Mouse (Mus musculus): ENCODE data around the gene Crcp. TPM values are rescaled to one million over a fixed set of nuclear protein-coding genes. Genes with fewer than 3 reads are reported as not detected.

Crcp gene
- polyA plus RNA-seq, 1 experiment from 2014 or later = 30.8 TPM

DNA sequence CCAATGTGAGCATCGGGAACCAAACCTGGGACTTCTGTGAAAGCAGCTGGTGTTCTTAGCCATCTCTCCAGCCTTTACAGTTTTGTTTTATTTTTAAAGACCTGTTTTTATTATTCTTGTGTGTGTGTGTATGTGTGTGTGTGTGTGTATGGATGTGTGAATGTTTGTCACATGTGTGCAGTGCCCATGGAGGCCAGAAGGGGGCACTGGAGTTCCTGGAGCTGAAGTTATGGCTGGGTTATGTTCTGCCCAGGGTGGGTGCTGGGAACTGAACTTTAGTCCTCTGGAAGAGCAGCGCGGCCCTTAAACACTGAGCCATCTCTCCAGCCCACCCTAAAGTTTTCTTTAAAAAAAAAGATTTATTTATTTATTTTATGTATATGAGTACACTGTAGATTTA, 14.0 kb upstream of the Crcp start:
- ATAC-seq (replicated peaks; ENCODE audit: low FRiP score) (no peak), DNase-seq (ENCODE audit: low spot score) (no peak)
- no peak overlapping the region for H3K4me2 ChIP-seq
- WGBS = 99% methylated on average over 3 of the region's 3 CpGs
- no peak overlapping the region for H3K9ac ChIP-seq (ENCODE audit: low read depth, low read length)
- H3K9me3 ChIP-seq (ENCODE audit: control insufficient read depth, low read length) = 0 out of 2 replicates have a peak, but pooled peaks cover 3% of the 10 kb centered on the region
- no peak overlapping the region for H3K27ac ChIP-seq (ENCODE audit: low read depth, low read length)
- no peaks in the 10 kb centered on the region; the same call in 1 of the 2 replicates for H3K4me1 ChIP-seq (replicated peaks; ENCODE audit: control insufficient read depth, insufficient read depth, low read length)
- peaks cover 23% of the 10 kb centered on the region for H3K36me3 ChIP-seq (ENCODE audit: control insufficient read depth, insufficient read depth, low read length)
- H3K27me3 ChIP-seq (replicated peaks; ENCODE audit: control insufficient read depth, insufficient read depth, low read length) = no peaks in the 10 kb centered on the region
- H3K4me3 ChIP-seq (ENCODE audit: low read depth, low read length) = no peak overlapping the region

DNA sequence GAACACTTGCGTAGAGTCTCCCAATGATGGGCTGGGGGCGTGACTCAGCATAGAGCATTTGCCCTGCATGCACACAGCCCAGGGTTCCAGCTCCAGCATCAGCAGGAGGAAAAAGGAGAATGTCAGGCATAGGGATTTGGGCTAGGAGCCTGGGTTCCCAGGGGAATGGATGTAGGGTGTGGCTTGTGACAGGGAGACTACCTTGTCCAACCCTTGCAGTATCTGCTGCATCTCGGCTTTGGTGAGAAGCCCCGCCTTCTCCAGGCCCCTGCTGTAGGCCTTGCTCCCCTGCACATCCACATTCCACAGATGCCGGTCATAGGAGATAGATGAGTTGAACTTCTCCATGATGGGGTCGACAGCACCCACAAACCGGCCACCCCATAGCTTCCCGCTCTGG, 9.6 kb upstream of the Crcp start:
- ATAC-seq (replicated peaks; ENCODE audit: low FRiP score) (no peak), DNase-seq (ENCODE audit: low spot score) (no peak)
- Histone ChIP-seq H3K9ac (ENCODE audit: low read depth, low read length) (no peak overlapping the region), H3K36me3 (ENCODE audit: control insufficient read depth, insufficient read depth, low read length) (peaks cover 12% of the 10 kb centered on the region), H3K4me3 (ENCODE audit: low read depth, low read length) (no peak overlapping the region), H3K4me1 (replicated peaks; ENCODE audit: control insufficient read depth, insufficient read depth, low read length) (peaks cover 3% of the 10 kb centered on the region; the same call in 1 of the 2 replicates), H3K9me3 (ENCODE audit: control insufficient read depth, low read length) (no peaks in the 10 kb centered on the region), H3K4me2 (no peak overlapping the region), H3K27me3 (replicated peaks; ENCODE audit: control insufficient read depth, insufficient read depth, low read length) (no peaks in the 10 kb centered on the region), H3K27ac (ENCODE audit: low read depth, low read length) (no peak overlapping the region)
- 63% methylated on average over 8 of the region's 8 CpGs for WGBS

DNA sequence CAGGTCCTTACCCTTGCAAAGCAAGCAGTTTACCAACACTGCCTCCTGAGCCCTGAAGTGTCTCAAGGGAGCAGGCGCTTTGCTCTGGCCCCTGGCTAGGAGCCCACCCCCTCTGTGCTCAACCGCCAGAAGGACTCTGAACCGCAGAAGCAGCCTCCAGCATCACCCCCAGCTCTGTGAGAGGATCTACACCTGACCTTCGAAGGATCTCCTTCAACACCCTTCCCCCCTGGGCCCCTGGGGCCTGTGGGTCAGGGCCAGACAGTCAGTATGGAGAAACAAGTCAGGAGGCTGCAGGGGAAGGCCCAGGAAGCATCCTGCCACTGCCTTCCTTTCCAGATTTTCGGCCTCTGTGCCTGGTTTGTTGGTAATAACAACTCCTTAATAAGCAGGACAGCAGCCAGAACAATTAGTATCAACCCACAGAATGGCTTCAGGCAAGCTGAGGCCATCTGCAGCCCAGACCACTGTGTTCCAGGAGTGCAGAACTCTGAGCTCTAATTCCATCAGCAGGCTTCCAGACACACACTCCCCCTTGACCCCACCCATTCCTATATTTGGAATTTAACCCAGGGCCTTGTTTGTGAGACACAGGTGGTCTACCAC, 7.6 kb upstream of the Crcp start:
- no peak for ATAC-seq (replicated peaks; ENCODE audit: low FRiP score)
- peak overlapping the region; percentile 38; the same call in 1 of the 2 replicates for H3K27ac ChIP-seq (ENCODE audit: low read depth, low read length)
- WGBS = 71% methylated on average over 5 of the region's 5 CpGs
- H3K4me3 ChIP-seq (ENCODE audit: low read depth, low read length) = no peak overlapping the region
- peaks cover 1% of the 10 kb centered on the region; the same call in 1 of the 2 replicates for H3K36me3 ChIP-seq (ENCODE audit: control insufficient read depth, insufficient read depth, low read length)
- DNase-seq (ENCODE audit: low spot score) = no peak
- H3K27me3 ChIP-seq (replicated peaks; ENCODE audit: control insufficient read depth, insufficient read depth, low read length) = no peaks in the 10 kb centered on the region; the same call in 1 of the 2 replicates
- peaks cover 4% of the 10 kb centered on the region; the same call in 1 of the 2 replicates for H3K4me1 ChIP-seq (replicated peaks; ENCODE audit: control insufficient read depth, insufficient read depth, low read length)
- no peak overlapping the region for H3K9ac ChIP-seq (ENCODE audit: low read depth, low read length)
- peak overlapping the region; percentile 13; the same call in 1 of the 2 replicates for H3K4me2 ChIP-seq
- no peaks in the 10 kb centered on the region for H3K9me3 ChIP-seq (ENCODE audit: control insufficient read depth, low read length)

DNA sequence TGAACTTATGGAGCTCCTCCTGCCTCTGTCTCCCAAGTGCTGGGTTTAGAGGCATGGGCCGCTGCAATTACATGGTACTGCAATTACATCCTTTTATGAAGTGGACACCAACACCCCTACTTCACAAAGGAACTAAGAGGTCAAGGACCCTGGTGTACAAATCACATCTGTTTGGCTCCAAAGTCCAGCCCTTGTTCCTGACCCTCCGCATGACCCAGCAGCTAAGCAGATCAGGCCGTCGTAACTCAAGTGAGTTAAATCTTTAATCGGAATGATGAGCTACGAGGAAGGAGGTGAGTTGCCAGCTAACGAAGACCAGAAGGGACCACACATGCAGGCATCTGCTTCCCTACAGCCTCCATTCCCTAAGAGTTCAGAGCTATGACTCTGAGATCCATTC, 6.7 kb upstream of the Crcp start:
- Histone ChIP-seq H3K4me3 (ENCODE audit: low read depth, low read length) (no peak overlapping the region; the same call in 1 of the 2 replicates), H3K9me3 (ENCODE audit: control insufficient read depth, low read length) (no peaks in the 10 kb centered on the region), H3K27me3 (replicated peaks; ENCODE audit: control insufficient read depth, insufficient read depth, low read length) (no peaks in the 10 kb centered on the region; the same call in 1 of the 2 replicates), H3K4me1 (replicated peaks; ENCODE audit: control insufficient read depth, insufficient read depth, low read length) (peaks cover 4% of the 10 kb centered on the region; the same call in 1 of the 2 replicates), H3K9ac (ENCODE audit: low read depth, low read length) (no peak overlapping the region), H3K4me2 (peak overlapping the region; percentile 86), H3K36me3 (ENCODE audit: control insufficient read depth, insufficient read depth, low read length) (no peaks in the 10 kb centered on the region), H3K27ac (ENCODE audit: low read depth, low read length) (no peak overlapping the region)
- ATAC-seq (replicated peaks; ENCODE audit: low FRiP score) (no peak), DNase-seq (ENCODE audit: low spot score) (no peak)
- 74% methylated on average over 7 of the region's 7 CpGs for WGBS

DNA sequence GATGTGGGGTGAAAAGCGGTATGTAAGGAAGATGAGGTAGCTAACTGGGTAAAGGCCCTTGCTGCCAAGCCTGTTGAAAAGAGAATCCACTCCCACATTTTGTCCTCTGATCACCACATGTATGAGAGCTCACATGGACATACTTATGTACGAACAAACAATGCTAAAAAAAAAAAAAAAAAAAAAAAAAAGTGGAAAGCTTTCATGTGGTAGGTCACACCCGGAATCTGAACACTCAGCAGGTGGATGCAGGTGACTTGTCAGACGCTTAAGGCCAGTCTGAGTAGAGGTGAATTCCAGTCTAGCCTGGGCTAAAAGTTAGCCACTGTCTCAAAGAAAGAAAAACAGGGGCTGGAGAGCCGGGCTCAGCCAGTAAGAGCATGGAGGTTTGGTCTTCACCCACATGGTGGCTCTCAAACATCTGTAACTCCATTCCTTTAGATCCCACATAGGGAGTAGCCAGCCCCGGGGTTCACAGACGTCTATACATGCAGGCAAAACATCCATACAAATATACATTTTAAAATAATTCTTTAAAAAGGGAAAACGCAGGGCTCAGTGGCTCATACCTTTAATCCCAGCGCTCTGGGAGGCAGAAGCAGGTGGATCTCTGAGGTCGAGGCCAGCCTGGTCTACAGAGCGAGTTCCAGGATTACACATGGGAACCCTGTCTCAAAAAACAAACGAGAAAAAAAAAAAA, 5.9 kb upstream of the Crcp start:
- no peak for ATAC-seq (replicated peaks; ENCODE audit: low FRiP score)
- no peaks in the 10 kb centered on the region for H3K36me3 ChIP-seq (ENCODE audit: control insufficient read depth, insufficient read depth, low read length)
- peak overlapping the region; percentile 66 for H3K4me3 ChIP-seq (ENCODE audit: low read depth, low read length)
- H3K27ac ChIP-seq (ENCODE audit: low read depth, low read length) = no peak overlapping the region
- H3K4me1 ChIP-seq (replicated peaks; ENCODE audit: control insufficient read depth, insufficient read depth, low read length) = peaks cover 4% of the 10 kb centered on the region; the same call in 1 of the 2 replicates
- H3K4me2 ChIP-seq = peak overlapping the region; percentile 86
- DNase-seq (ENCODE audit: low spot score) = no peak
- 37% methylated on average over 12 of the region's 12 CpGs for WGBS
- peak overlapping the region; percentile 55; the same call in 1 of the 2 replicates for H3K9ac ChIP-seq (ENCODE audit: low read depth, low read length)
- H3K27me3 ChIP-seq (replicated peaks; ENCODE audit: control insufficient read depth, insufficient read depth, low read length) = no peaks in the 10 kb centered on the region; the same call in 1 of the 2 replicates
- no peaks in the 10 kb centered on the region for H3K9me3 ChIP-seq (ENCODE audit: control insufficient read depth, low read length)

DNA sequence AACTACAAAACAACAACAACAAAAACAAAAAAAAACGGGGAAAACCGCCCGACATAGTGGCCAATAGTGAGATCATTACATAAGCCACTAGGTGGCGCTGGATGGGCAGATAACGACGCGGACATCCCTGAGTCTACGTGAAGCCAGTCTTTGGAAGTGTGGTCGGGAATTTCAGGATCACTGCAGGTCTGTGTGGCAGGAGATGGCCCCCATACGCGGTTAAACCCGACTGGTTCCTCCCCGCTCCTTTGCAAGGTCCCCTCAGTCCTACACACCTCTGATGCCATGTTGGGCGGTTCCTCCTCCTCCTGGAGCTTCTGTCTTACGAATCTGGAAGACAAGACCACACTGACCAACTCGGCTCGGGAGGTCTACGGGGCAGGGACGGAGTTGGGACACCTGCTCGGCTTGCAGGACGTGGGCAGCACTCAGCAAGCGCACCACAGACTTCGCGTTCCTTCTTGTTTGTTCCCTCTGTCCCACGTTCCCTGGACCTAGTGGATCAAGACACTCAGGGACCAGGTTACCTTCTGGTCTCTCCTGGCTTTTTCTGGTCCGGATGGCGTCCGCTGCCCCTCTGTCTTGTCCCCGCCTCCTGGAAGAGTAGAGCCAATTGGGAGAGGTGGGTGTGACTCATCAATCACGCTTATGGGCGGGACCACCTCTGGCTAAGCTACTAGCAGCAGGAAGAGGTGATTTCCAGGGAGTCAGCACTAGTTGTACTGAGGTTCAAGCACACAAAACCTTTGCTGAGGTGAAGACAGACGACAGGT, 5.1 kb upstream of the Crcp start:
- under 1% methylated on average over 32 of the region's 32 CpGs for WGBS
- H3K27ac ChIP-seq (ENCODE audit: low read depth, low read length) = peak overlapping the region; percentile 89
- DNase-seq (ENCODE audit: low spot score) = peak; percentile 83

DNA sequence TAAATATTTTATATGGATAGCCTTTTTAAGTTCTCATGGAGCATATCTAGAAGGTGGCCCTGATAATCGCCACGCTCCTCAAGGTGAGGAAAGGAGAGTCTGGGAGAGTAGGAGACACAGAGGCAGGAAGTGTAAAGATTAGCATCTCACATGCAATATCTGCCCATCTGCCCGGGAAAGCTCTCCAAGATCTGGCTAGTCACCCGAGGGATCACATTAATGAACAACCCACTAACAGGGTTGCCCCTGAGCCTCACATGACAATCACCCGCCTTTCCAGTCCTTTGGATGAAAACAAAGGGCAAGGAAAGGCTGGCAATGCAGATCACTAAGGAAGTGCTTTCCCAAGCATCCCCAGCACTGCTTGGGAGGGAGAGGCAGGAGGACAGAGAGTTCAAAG, 2.0 kb upstream of the Crcp start:
- Histone ChIP-seq H3K4me1 (replicated peaks; ENCODE audit: control insufficient read depth, insufficient read depth, low read length) (0 out of 2 replicates have a peak, but pooled peaks cover 6% of the 10 kb centered on the region), H3K4me2 (no peak overlapping the region), H3K27ac (ENCODE audit: low read depth, low read length) (no peak overlapping the region), H3K36me3 (ENCODE audit: control insufficient read depth, insufficient read depth, low read length) (no peaks in the 10 kb centered on the region), H3K27me3 (replicated peaks; ENCODE audit: control insufficient read depth, insufficient read depth, low read length) (no peaks in the 10 kb centered on the region; the same call in 1 of the 2 replicates), H3K9ac (ENCODE audit: low read depth, low read length) (no peak overlapping the region), H3K9me3 (ENCODE audit: control insufficient read depth, low read length) (no peaks in the 10 kb centered on the region), H3K4me3 (ENCODE audit: low read depth, low read length) (no peak overlapping the region)
- DNase-seq (ENCODE audit: low spot score) (no peak), ATAC-seq (replicated peaks; ENCODE audit: low FRiP score) (no peak)
- 77% methylated on average over 5 of the region's 5 CpGs for WGBS

More for the DNA sequence above, 5.1 kb upstream of the Crcp start:
- Histone ChIP-seq H3K4me3 (ENCODE audit: low read depth, low read length) (peak overlapping the region; percentile 66), H3K9me3 (ENCODE audit: control insufficient read depth, low read length) (no peaks in the 10 kb centered on the region), H3K36me3 (ENCODE audit: control insufficient read depth, insufficient read depth, low read length) (no peaks in the 10 kb centered on the region), H3K9ac (ENCODE audit: low read depth, low read length) (peak overlapping the region; percentile 55), H3K4me1 (replicated peaks; ENCODE audit: control insufficient read depth, insufficient read depth, low read length) (peaks cover 4% of the 10 kb centered on the region; the same call in 1 of the 2 replicates), H3K27me3 (replicated peaks; ENCODE audit: control insufficient read depth, insufficient read depth, low read length) (no peaks in the 10 kb centered on the region; the same call in 1 of the 2 replicates), H3K4me2 (peak overlapping the region; percentile 86)
- peak; percentile 90 for ATAC-seq (replicated peaks; ENCODE audit: low FRiP score)

DNA sequence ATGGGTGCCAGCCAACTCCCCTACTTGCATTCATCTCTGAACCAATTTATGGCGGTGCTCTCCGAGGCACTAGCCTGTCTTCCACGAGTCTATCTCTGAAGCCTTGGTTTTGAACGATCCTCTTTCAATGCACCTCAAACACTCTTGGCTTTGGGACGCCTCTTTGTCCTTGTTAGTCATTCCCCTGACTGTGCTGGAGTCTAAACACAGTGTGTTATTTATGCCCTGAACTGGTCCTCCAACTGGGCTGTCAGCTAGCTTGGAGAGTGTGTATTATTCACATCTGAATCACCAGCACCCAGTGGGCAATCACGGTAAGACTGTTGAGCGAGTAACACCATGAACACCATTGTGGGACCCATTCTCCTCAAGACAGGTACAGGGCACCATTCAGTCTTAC, 1.4 kb upstream of the Crcp start:
- H3K36me3 ChIP-seq (ENCODE audit: control insufficient read depth, insufficient read depth, low read length) = no peaks in the 10 kb centered on the region
- peaks cover 9% of the 10 kb centered on the region for H3K4me1 ChIP-seq (replicated peaks; ENCODE audit: control insufficient read depth, insufficient read depth, low read length)
- H3K27ac ChIP-seq (ENCODE audit: low read depth, low read length) = no peak overlapping the region
- no peak overlapping the region for H3K9ac ChIP-seq (ENCODE audit: low read depth, low read length)
- H3K9me3 ChIP-seq (ENCODE audit: control insufficient read depth, low read length) = no peaks in the 10 kb centered on the region
- no peak overlapping the region for H3K4me3 ChIP-seq (ENCODE audit: low read depth, low read length)
- no peaks in the 10 kb centered on the region; the same call in 1 of the 2 replicates for H3K27me3 ChIP-seq (replicated peaks; ENCODE audit: control insufficient read depth, insufficient read depth, low read length)
- no peak for ATAC-seq (replicated peaks; ENCODE audit: low FRiP score)
- WGBS = 83% methylated on average over 7 of the region's 7 CpGs
- no peak for DNase-seq (ENCODE audit: low spot score)
- no peak overlapping the region for H3K4me2 ChIP-seq

All from liver, embryonic 11.5 days (tissue).